Mouse (Mus musculus) G1E (cell line): ENCODE results near the gene Fscn2. TPM values are rescaled to one million over a fixed set of nuclear protein-coding genes. Genes with fewer than 3 reads are reported as not detected.
A peak's percentile ranks its signal among the peaks of the same experiment; 100 is the strongest.
"Not testable (repeated sequence)": the region's sequence is repeated elsewhere in the genome, so short reads cannot be mapped to it uniquely, and the experiment has no call there.

ENCODE experiments used
- ATAC-seq: 2 replicates; pipeline ENCODE4 v1.8.0; 2016; ENCODE audit warnings: mild to moderate bottlenecking; ENCODE audit not compliant: insufficient number of reproducible peaks, poor library complexity, low FRiP score, severe bottlenecking; ENCODE audit errors: extremely low read depth
- DNase-seq: peaks from one replicate; pipeline ENCODE4 v3.0.0; 2012; ENCODE audit warnings: low spot score
- H3K27me3 ChIP-seq: 2 replicates; pipeline ENCODE4 v1.6.1; 2012; ENCODE audit warnings: mild to moderate bottlenecking, low read length, inconsistent platforms; ENCODE audit not compliant: insufficient read depth
- H3K36me3 ChIP-seq: replicated peaks from 2 replicates; pipeline ENCODE3; 2012; ENCODE audit warnings: mild to moderate bottlenecking, inconsistent platforms
- H3K4me1 ChIP-seq: 2 replicates; pipeline ENCODE4 v1.6.1; 2012; ENCODE audit warnings: low read depth, low read length, inconsistent platforms, mixed read lengths; ENCODE audit not compliant: insufficient read depth
- H3K4me3 ChIP-seq: 2 replicates; pipeline ENCODE4 v1.5.1; 2012; ENCODE audit warnings: low read depth, mild to moderate bottlenecking, inconsistent platforms, low read length, moderate library complexity, mixed read lengths
- H3K9me3 ChIP-seq: replicated peaks from 2 replicates; pipeline ENCODE4 v1.6.1; 2012; ENCODE audit warnings: inconsistent platforms
- CTCF ChIP-seq: IDR thresholded peaks from 2 replicates; pipeline ENCODE4 v1.5.1; 2012; ENCODE audit warnings: low read depth, low read length, inconsistent platforms, mixed read lengths
- GATA1 ChIP-seq: IDR thresholded peaks from 2 replicates; pipeline ENCODE4 v1.6.1; 2012; ENCODE audit warnings: borderline replicate concordance, low read length, inconsistent platforms, mixed read lengths
- GATA2 ChIP-seq: IDR thresholded peaks from 2 replicates; pipeline ENCODE4 v1.6.1; 2012; ENCODE audit warnings: low read depth, low read length, inconsistent platforms, borderline replicate concordance
- POLR2AphosphoS5 ChIP-seq: IDR thresholded peaks from 2 replicates; pipeline ENCODE4 v1.6.1; 2012; ENCODE audit warnings: low read depth, low read length, inconsistent platforms; ENCODE audit not compliant: insufficient replicate concordance
- TAL1 ChIP-seq: conservative IDR thresholded peaks from 2 replicates; pipeline ENCODE4 v1.6.1; 2012; ENCODE audit warnings: low read depth, low read length, inconsistent platforms, mixed read lengths
- polyA plus RNA-seq: library from polyadenylated mRNA; stranded (reverse); fragments of >175 nt; gene quantifications from 2 replicates; pipeline ENCODE4 v1.2.3, GENCODE M21; 2012
- total RNA-seq, 2 experiments: library from RNA; stranded (forward) in 1 of 2; stranded (reverse) in 1 of 2; fragments of 200-1000 nt in 1 of 2; fragments of >200 nt in 1 of 2; fragmentation: Nextera tagmentation in 1 of 2; gene quantifications; 2 replicates each; pipeline ENCODE4 v1.2.3; 2014 to 2017

Gene Fscn2
- total and polyA plus RNA-seq, 3 experiments: 0.11 TPM; not detected in 2

- H3K36me3 ChIP-seq: peaks cover 18% of the 10 kb centered on the region
- H3K4me3 ChIP-seq: peak overlapping the region; percentile 83
- peaks cover 37% of the 10 kb centered on the region for H3K27me3 ChIP-seq
- no peak for DNase-seq
- peaks cover 67% of the 10 kb centered on the region for H3K4me1 ChIP-seq
- no peak for ATAC-seq
- no peak for TF ChIP-seq CTCF
- TF ChIP-seq GATA2: no peak
- TF ChIP-seq GATA1: no peak
- no peak for TF ChIP-seq POLR2AphosphoS5
- no peak for TF ChIP-seq TAL1
- H3K9me3 ChIP-seq: no peaks in the 10 kb centered on the region
Observed at GRCm38 (mm10) chr11:120349371-120349985, 11.9 kb upstream of the Fscn2 start.

GRCm38 (mm10) chr11:120349986-120350702, 11.2 kb upstream of the Fscn2 start:
- DNase-seq (peak; percentile 38), ATAC-seq (no peak)
- Histone ChIP-seq H3K27me3 (peaks cover 37% of the 10 kb centered on the region), H3K4me3 (peak overlapping the region; percentile 83), H3K36me3 (peaks cover 14% of the 10 kb centered on the region), H3K9me3 (no peaks in the 10 kb centered on the region), H3K4me1 (peaks cover 73% of the 10 kb centered on the region)
- TF ChIP-seq GATA2 (no peak), CTCF (no peak), TAL1 (no peak)

GRCm38 (mm10) chr11:120350711-120351110, 10.6 kb upstream of the Fscn2 start:
- ATAC-seq: no peak
- peaks cover 37% of the 10 kb centered on the region for H3K27me3 ChIP-seq
- peaks cover 11% of the 10 kb centered on the region for H3K36me3 ChIP-seq
- TF ChIP-seq TAL1: no peak
- TF ChIP-seq POLR2AphosphoS5: no peak
- no peak for TF ChIP-seq CTCF
- no peak for TF ChIP-seq GATA2
- TF ChIP-seq GATA1: no peak
- no peak overlapping the region for H3K4me3 ChIP-seq
- H3K4me1 ChIP-seq: peaks cover 79% of the 10 kb centered on the region
- no peak for DNase-seq
- no peaks in the 10 kb centered on the region for H3K9me3 ChIP-seq

GRCm38 (mm10) chr11:120351250-120352092, 9.9 kb upstream of the Fscn2 start:
- DNase-seq: no peak
- no peak overlapping the region for H3K4me3 ChIP-seq
- peaks cover 8% of the 10 kb centered on the region for H3K36me3 ChIP-seq
- no peak for ATAC-seq
- TF ChIP-seq POLR2AphosphoS5 (no peak), CTCF (no peak)
- no peaks in the 10 kb centered on the region for H3K9me3 ChIP-seq
- peaks cover 37% of the 10 kb centered on the region for H3K27me3 ChIP-seq
- H3K4me1 ChIP-seq: peaks cover 78% of the 10 kb centered on the region

- DNase-seq, H3K9me3 ChIP-seq, H3K36me3 ChIP-seq, H3K4me3 ChIP-seq, ATAC-seq: not testable (repeated sequence)
- peaks cover 78% of the 10 kb centered on the region for H3K4me1 ChIP-seq
- H3K27me3 ChIP-seq: peaks cover 37% of the 10 kb centered on the region
Observed at GRCm38 (mm10) chr11:120352093-120352350, 9.3 kb upstream of the Fscn2 start.

- ATAC-seq (no peak), DNase-seq (no peak)
- Histone ChIP-seq H3K4me1 (peaks cover 75% of the 10 kb centered on the region), H3K9me3 (no peaks in the 10 kb centered on the region), H3K4me3 (peak overlapping the region; percentile 68; the same call in 1 of the 2 replicates), H3K27me3 (peaks cover 37% of the 10 kb centered on the region), H3K36me3 (no peaks in the 10 kb centered on the region)
- TF ChIP-seq TAL1: no peak
- no peak for TF ChIP-seq CTCF
- no peak for TF ChIP-seq POLR2AphosphoS5
- no peak for TF ChIP-seq GATA2
- TF ChIP-seq GATA1: no peak
Observed at GRCm38 (mm10) chr11:120352571-120353290, 8.6 kb upstream of the Fscn2 start.
